Mouse (Mus musculus) kidney, adult 2 months (tissue): ENCODE data around the gene Samd4b.

Source experiments
- CTCF ChIP-seq: fragments of 200-500 bp; conservative IDR thresholded peaks from 2 replicates; pipeline ENCODE4 v1.5.1; 2011; ENCODE audit warnings: low read depth, mild to moderate bottlenecking, control low read depth, low read length, moderate library complexity, mixed read lengths; ENCODE audit not compliant: insufficient read depth, insufficient read length
- POLR2A ChIP-seq: fragments of 200-500 bp; IDR thresholded peaks from one replicate; pipeline ENCODE4 v1.6.1; 2011; ENCODE audit warnings: low read depth, low read length, control low read depth

- TF ChIP-seq CTCF (no peak), POLR2A (no peak)
Observed at GRCm38 (mm10) chr7:28560856-28561255, 37.1 kb downstream of the Samd4b start.
